Mouse (Mus musculus): Measurements from ENCODE around the gene Nmrk1. TPM values are rescaled to one million over a fixed set of nuclear protein-coding genes. Genes with fewer than 3 reads are reported as not detected.
A peak's percentile ranks its signal among the peaks of the same experiment; 100 is the strongest.

Gene Nmrk1
- polyA plus RNA-seq, 1 experiment, result 1.5 TPM

DNA sequence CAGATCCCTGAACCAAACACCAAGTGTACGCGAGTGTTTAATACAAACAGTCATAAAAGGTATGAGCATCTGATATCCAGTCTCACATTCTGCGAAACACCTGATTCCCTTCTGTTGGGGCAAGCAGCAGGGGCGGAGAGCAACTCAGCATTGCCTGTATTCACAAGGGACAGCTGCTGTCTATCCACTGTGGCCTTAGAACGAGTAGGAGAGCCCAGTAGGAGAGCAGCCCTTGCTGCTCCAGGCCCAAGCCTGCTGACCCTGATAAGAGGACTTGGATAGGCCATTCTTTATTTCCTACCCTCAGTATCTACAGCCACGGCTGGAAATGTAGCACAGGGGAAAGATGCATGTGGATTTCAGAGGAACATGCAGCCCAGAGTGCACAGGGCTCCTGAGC, 38.8 kb upstream of the Nmrk1 start:
- no peak overlapping the region for H3K4me3 ChIP-seq (replicated peaks)
- peaks cover 77% of the 10 kb centered on the region for H3K36me3 ChIP-seq (replicated peaks; ENCODE audit: low read length)
- H3K27me3 ChIP-seq (replicated peaks), result no peaks in the 10 kb centered on the region
- no peaks in the 10 kb centered on the region for H3K9me3 ChIP-seq
- no peak for TF ChIP-seq FLI1 (IDR thresholded peaks at IDR 0.05; ENCODE audit: low read length)
- no peak for TF ChIP-seq GATA1 (IDR thresholded peaks at IDR 0.05; ENCODE audit: borderline replicate concordance, low read length)
- H3K4me1 ChIP-seq, result peaks cover 51% of the 10 kb centered on the region

DNA sequence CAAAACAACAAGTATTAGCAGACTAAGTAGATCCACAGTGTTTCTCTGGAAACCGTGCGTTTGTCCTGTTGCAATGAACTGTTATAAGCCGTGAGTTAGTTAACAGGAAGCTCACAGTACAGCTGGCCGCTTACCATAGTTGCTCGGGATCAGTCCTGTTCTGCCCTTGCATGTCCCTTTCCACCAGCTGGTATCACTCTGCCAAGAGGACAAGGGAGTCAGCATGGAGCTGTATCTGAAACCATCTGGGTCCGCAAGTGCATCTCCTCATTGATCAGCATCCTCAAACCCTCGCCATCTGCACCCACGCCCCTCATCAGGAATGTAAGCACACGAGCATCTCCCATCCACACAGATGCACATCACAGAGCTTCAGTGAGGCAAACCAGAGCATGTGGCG, 38.0 kb upstream of the Nmrk1 start:
- no peak overlapping the region for H3K4me3 ChIP-seq (replicated peaks)
- H3K4me1 ChIP-seq, result peaks cover 58% of the 10 kb centered on the region
- TF ChIP-seq GATA1 (IDR thresholded peaks at IDR 0.05; ENCODE audit: borderline replicate concordance, low read length) (no peak), FLI1 (IDR thresholded peaks at IDR 0.05; ENCODE audit: low read length) (no peak)
- H3K9me3 ChIP-seq, result no peaks in the 10 kb centered on the region
- H3K36me3 ChIP-seq (replicated peaks; ENCODE audit: low read length), result peaks cover 71% of the 10 kb centered on the region
- no peaks in the 10 kb centered on the region for H3K27me3 ChIP-seq (replicated peaks)

DNA sequence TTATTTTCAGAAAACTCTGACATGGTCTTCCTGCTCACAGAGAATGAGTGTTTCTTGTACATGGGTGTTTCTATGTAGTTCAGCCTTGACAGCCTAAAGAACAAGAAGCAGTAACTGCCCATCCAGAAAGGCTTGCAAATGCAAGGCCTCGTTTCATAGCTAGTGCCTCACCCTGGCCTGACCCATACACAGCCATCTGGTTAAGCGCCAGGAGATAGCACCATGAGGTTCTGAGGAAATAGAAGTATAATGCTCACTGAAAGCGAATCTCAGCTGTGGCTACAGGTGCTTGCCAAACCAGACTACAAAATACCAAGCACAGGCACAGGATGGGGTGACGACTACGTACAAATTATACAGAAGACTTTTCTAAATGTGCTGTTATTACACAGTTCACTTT, 34.9 kb upstream of the Nmrk1 start:
- peaks cover 70% of the 10 kb centered on the region for H3K4me1 ChIP-seq
- no peaks in the 10 kb centered on the region for H3K27me3 ChIP-seq (replicated peaks)
- H3K9me3 ChIP-seq, result no peaks in the 10 kb centered on the region
- H3K36me3 ChIP-seq (replicated peaks; ENCODE audit: low read length), result peaks cover 70% of the 10 kb centered on the region
- H3K4me3 ChIP-seq (replicated peaks), result no peak overlapping the region
- TF ChIP-seq FLI1 (IDR thresholded peaks at IDR 0.05; ENCODE audit: low read length) (no peak), GATA1 (IDR thresholded peaks at IDR 0.05; ENCODE audit: borderline replicate concordance, low read length) (no peak)

DNA sequence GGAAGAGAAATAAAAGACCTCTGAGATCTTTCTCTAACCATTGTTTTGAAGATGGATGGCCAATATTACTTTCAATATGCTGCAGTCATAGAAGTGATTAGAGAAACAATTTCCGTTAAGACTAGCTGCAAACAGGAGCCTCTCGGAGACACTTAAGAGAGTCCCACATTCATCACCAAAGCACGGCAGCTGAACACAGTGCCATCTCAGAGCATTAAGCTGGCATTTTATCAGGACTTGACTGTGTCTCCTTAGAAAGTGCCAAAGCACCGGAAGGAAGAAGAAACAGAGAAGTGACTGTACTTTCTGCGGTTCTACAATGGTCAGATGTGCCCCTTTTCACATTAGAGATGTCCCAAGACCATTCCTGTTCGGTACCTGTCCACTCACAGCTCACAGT, 34.0 kb upstream of the Nmrk1 start:
- TF ChIP-seq GATA1 (IDR thresholded peaks at IDR 0.05; ENCODE audit: borderline replicate concordance, low read length) (no peak), FLI1 (IDR thresholded peaks at IDR 0.05; ENCODE audit: low read length) (no peak)
- Histone ChIP-seq H3K4me3 (replicated peaks) (no peak overlapping the region), H3K9me3 (no peaks in the 10 kb centered on the region), H3K36me3 (replicated peaks; ENCODE audit: low read length) (peaks cover 69% of the 10 kb centered on the region), H3K4me1 (peaks cover 74% of the 10 kb centered on the region), H3K27me3 (replicated peaks) (no peaks in the 10 kb centered on the region)

DNA sequence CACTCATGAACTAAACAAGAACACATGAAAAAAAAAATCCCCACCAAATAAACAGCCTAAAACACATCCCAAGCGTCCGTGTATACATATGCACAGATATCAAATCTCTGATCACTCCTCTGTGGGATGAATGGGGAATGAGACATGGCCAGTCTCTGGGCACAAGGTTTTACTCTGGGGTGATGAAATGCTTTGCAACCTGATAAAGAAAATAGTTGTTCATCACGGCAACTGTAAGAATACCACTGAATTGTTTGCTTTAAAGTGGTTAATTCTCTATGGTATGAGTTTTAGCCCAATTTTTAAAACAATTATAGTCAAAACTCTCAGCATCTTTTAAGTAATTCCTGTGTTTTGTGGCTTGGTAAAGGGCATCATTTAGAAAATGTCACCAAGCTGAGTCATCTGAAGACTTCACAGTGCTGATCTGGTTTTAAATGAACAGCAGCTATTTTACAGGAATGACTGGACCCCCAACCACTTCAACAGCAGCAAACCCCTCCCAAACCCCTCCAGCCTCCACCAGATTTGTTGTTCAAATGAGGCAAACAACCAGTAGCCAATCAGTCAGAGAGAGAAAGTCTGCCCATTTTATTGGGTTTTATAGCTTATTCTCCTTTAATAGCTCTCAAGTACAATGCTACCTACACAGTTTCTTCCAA, 33.4 kb upstream of the Nmrk1 start:
- TF ChIP-seq GATA1 (IDR thresholded peaks at IDR 0.05; ENCODE audit: borderline replicate concordance, low read length) (no peak), FLI1 (IDR thresholded peaks at IDR 0.05; ENCODE audit: low read length) (no peak)
- H3K36me3 ChIP-seq (replicated peaks; ENCODE audit: low read length), result peaks cover 69% of the 10 kb centered on the region
- H3K27me3 ChIP-seq (replicated peaks), result no peaks in the 10 kb centered on the region
- no peak overlapping the region for H3K4me3 ChIP-seq (replicated peaks)
- no peaks in the 10 kb centered on the region for H3K9me3 ChIP-seq
- peaks cover 74% of the 10 kb centered on the region for H3K4me1 ChIP-seq

DNA sequence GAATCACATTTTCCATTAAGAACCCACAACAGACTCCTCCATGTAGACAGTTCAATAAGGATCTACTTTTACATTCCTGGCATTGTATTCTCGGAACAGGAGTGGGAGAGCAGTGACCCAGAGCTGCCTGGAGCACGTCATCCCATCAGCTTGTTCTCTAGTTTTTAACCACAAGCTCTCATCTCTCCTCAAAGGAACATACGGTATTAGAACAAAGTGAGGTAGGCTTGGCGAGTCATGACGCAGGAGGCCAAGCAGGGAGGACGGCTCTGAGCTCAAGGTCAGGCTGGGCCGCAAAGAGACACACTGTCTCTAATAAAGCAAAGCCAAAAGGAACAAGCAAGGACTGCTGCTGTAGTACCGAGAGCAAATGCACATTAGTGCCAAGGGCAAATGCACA, 32.7 kb upstream of the Nmrk1 start:
- no peak overlapping the region for H3K4me3 ChIP-seq (replicated peaks)
- no peaks in the 10 kb centered on the region for H3K27me3 ChIP-seq (replicated peaks)
- peaks cover 69% of the 10 kb centered on the region for H3K36me3 ChIP-seq (replicated peaks; ENCODE audit: low read length)
- no peaks in the 10 kb centered on the region for H3K9me3 ChIP-seq
- peaks cover 75% of the 10 kb centered on the region for H3K4me1 ChIP-seq
- TF ChIP-seq FLI1 (IDR thresholded peaks at IDR 0.05; ENCODE audit: low read length) (no peak), GATA1 (IDR thresholded peaks at IDR 0.05; ENCODE audit: borderline replicate concordance, low read length) (no peak)

DNA sequence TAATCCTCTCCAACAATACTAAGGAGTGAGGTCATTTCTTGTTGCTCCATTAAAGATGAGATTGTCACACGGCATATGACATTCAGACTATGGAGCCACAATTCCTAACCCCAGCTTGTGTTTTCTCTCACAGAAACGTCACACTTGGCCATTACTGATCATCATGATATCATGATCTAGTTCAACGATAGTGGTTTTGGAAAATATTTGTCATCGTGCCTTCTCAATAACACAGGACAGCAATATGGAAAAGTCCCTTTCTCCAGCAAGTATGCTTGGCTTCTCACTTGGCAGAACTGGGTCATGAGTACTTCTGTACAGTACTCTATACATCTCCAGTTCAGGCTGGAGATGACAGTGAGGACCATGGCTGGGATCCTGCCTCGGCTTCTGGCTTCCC, 32.1 kb upstream of the Nmrk1 start:
- peaks cover 80% of the 10 kb centered on the region for H3K4me1 ChIP-seq
- H3K36me3 ChIP-seq (replicated peaks; ENCODE audit: low read length), result peaks cover 67% of the 10 kb centered on the region
- H3K9me3 ChIP-seq, result no peaks in the 10 kb centered on the region
- H3K4me3 ChIP-seq (replicated peaks), result no peak overlapping the region
- no peaks in the 10 kb centered on the region for H3K27me3 ChIP-seq (replicated peaks)
- no peak for TF ChIP-seq GATA1 (IDR thresholded peaks at IDR 0.05; ENCODE audit: borderline replicate concordance, low read length)
- TF ChIP-seq FLI1 (IDR thresholded peaks at IDR 0.05; ENCODE audit: low read length), result no peak

DNA sequence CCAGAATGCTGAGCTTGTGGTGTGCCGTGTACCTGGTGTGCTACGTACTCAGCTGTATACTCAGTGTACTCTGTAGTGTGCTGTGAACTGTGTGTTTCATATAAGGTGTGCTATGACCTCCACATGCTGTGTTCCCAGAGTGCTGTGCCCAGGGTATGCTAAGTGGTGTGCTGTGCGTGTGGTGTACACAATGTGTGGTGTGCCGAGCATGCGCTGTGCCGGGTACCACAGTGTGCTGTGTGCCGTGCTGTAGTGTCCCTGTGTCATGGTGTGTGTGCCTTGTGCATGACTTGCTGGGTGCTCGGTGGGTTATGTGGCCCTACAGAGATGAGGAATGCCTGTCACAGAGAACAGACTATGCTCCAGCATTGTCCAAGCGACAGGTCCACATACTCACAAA, 31.1 kb upstream of the Nmrk1 start:
- no peaks in the 10 kb centered on the region for H3K27me3 ChIP-seq (replicated peaks)
- peaks cover 74% of the 10 kb centered on the region for H3K4me1 ChIP-seq
- H3K9me3 ChIP-seq, result no peaks in the 10 kb centered on the region
- no peak for TF ChIP-seq FLI1 (IDR thresholded peaks at IDR 0.05; ENCODE audit: low read length)
- TF ChIP-seq GATA1 (IDR thresholded peaks at IDR 0.05; ENCODE audit: borderline replicate concordance, low read length), result no peak
- H3K36me3 ChIP-seq (replicated peaks; ENCODE audit: low read length), result peaks cover 60% of the 10 kb centered on the region
- H3K4me3 ChIP-seq (replicated peaks), result peak overlapping the region; percentile 57

DNA sequence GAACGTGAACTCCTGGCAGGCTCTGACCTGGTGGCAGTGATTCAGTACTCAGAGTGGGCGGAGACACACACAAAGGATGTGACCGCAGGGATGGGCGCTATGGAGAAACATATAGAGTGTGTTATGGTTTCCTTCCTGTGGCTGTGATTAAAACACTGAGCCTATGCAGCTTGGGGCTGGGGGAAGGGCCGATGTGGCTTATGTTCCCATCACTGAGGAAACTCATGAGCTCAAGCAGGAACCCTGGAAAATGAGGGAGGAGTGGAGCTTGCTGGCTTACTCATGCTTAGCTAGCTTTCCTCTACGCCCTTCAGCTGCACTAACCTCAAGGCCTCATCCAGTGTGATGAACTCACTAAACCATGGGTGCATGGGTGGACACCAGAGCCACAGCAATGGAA, 28.7 kb upstream of the Nmrk1 start:
- no peaks in the 10 kb centered on the region for H3K9me3 ChIP-seq
- H3K4me3 ChIP-seq (replicated peaks), result no peak overlapping the region
- peaks cover 70% of the 10 kb centered on the region for H3K36me3 ChIP-seq (replicated peaks; ENCODE audit: low read length)
- no peaks in the 10 kb centered on the region for H3K27me3 ChIP-seq (replicated peaks)
- no peak for TF ChIP-seq FLI1 (IDR thresholded peaks at IDR 0.05; ENCODE audit: low read length)
- peaks cover 87% of the 10 kb centered on the region for H3K4me1 ChIP-seq

DNA sequence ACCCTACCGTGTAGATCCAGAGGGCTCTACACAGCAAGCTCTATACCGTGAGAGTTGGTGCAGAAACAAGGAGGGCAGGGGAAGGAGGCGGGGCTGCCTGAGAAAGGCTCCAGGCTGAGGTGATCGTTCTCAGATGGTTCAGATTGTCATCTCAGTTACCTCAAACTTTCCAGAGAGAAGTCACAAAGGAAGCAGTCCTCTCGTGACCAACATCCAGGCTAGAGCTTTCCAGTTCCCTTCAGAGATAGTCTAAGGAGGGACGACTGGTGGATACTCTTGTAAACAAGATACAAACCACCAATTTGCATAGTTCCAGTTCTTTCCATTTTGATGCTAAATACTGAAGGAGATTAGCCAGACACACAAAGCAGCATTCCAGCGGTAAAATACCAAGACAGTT, 23.8 kb upstream of the Nmrk1 start:
- Histone ChIP-seq H3K36me3 (replicated peaks; ENCODE audit: low read length) (peaks cover 75% of the 10 kb centered on the region), H3K4me3 (replicated peaks) (no peak overlapping the region), H3K4me1 (peaks cover 83% of the 10 kb centered on the region), H3K9me3 (no peaks in the 10 kb centered on the region), H3K27me3 (replicated peaks) (no peaks in the 10 kb centered on the region)
- TF ChIP-seq FLI1 (IDR thresholded peaks at IDR 0.05; ENCODE audit: low read length), result no peak
- TF ChIP-seq GATA1 (IDR thresholded peaks at IDR 0.05; ENCODE audit: borderline replicate concordance, low read length), result no peak

DNA sequence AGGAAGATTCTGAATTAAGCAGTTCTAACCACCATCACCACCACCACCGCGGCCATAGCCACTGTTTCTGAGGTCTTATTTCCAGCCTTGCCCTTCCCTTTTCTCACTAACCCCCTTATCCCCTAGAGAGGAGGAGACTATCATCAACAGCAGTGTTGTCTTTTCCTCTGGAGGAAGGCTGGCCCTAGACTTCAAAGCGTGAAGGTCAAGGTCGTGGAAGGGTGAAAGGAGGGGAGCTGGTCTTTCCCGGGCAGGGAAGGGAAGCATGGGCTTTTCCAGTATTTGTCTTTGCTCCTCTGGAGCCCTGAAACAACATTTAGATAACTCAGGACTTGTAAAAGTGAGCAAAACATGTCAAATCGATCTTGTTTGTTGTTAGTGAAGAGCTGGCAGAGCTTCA, 22.8 kb upstream of the Nmrk1 start:
- peaks cover 81% of the 10 kb centered on the region for H3K4me1 ChIP-seq
- no peak overlapping the region for H3K4me3 ChIP-seq (replicated peaks)
- H3K9me3 ChIP-seq, result no peaks in the 10 kb centered on the region
- no peaks in the 10 kb centered on the region for H3K27me3 ChIP-seq (replicated peaks)
- TF ChIP-seq GATA1 (IDR thresholded peaks at IDR 0.05; ENCODE audit: borderline replicate concordance, low read length) (no peak), FLI1 (IDR thresholded peaks at IDR 0.05; ENCODE audit: low read length) (no peak)
- peaks cover 71% of the 10 kb centered on the region for H3K36me3 ChIP-seq (replicated peaks; ENCODE audit: low read length)
